Mouse (Mus musculus) ES-CJ7 (cell line): ENCODE measurements around the gene Ubtd1.

Experiments
- DNase-seq: peaks from one replicate; pipeline ENCODE4 v3.0.0; 2011; ENCODE audit warnings: low read depth, low spot score

The Ubtd1 gene

GRCm38 (mm10) chr19:41981595-41981927 is at the start of gene Ubtd1:
TSS of gene Ubtd1 (plus strand) at chr19:41981763.
- DNase-seq, result no peak

DNA sequence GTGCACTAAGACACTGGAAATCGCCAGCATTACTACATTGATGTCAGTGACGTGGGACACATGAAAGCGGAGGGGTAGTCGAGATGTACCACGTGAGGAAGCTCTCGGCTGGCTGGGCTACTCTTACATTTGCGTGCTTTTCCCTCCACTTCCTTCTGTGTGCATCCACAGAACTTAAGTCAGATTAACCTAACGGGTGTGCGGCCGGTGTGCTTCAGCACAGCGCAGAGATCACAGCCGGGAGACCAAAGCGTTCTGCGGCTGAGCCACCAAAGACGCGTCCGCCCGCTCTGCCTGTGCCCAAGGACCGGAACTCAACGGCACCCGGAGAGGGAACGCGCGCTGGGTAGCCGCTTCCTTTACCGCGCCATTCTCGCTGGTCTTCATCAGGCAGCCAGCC is 48.9 kb upstream of the Ubtd1 start:
- peak; percentile 42 for DNase-seq

GRCm38 (mm10) chr19:41933179-41934086 is 48.1 kb upstream of the Ubtd1 start, which contains the start of the genes Exosc1 and Zdhhc16:
TSS of gene Exosc1 (minus strand) at chr19:41933423.
TSS of gene Zdhhc16 (plus strand) at chr19:41933480.
- DNase-seq, result peak; percentile 99

DNA sequence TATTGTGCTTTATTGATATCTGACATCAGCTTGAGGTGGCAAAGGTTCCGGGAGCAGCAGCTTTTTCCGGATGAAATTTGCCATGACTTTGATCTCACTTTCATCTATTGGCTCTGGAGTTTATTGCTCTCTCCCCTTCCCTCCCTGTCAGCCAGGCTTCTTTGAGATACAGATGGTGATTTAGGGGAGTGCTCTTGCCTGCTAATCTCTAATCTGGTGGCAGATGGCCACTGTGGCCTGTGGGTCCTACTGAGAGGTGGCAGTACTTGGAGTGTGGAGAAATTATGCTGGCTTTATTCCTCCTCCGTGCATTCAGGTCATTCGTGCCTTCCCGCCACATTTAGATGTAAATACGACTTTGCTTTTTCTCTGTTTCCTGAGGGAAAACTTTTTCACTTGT is 47.4 kb upstream of the Ubtd1 start:
- DNase-seq, result no peak

- DNase-seq, result no peak
Observed at GRCm38 (mm10) chr19:41935921-41936320, 45.6 kb upstream of the Ubtd1 start.

DNA sequence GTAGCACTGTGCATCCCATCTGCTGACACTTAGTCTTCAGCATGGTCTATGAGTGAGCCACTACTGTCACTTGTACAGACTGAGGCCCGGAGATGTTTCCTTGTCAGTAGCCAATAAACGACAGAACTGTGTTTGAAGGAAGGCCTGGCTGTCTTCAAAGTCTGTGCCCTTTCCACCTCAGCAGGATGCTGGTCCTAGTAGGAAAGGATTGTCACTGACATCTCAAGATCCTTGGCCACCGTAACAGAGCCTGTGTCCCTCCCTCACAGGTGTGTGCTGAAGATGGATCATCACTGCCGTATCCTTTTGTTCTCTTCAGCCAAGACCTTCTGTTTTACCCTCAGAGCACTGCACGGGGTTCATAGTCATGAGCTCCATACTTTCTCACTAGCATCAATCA is 43.0 kb upstream of the Ubtd1 start:
- DNase-seq, result no peak

DNA sequence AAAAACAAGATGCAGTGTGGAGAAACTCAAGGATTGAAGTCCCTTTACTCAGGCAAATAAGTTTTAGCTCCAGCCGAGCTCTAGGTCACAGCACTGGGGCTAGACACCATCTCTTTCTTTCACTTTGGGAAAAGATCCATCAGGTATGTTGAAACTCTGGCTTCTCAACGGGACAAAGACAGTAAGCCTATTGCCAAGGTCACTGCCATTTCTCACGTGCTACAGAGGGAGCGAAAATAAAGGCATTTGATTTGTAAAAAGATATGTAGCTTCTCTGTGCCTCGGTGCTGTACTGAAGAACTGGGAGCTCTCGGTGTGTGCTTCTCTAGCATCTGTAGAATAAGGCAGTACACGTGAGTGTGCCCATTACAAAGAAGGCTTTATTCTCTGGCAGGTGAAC is 37.7 kb upstream of the Ubtd1 start:
- no peak for DNase-seq

DNA sequence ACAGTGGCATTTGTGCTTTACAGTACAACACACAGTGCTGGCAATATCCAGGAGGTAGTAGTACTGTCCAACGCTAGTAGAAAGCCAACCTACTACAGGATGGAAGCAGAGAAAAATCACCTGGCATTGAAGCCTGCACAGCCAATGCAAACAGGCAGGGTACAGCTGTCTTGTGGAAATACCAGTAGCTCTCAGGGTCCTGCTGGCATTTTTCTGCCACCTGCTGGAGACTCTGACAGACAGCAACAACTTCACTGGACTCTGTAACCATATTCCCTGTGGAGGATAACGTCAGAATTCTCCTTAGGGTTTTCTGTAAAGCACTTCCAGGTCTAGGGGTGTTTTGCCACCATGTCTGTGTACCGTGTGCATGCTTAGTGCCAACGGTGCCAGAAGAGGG is 29.3 kb upstream of the Ubtd1 start:
- DNase-seq, result peak; percentile 48

DNA sequence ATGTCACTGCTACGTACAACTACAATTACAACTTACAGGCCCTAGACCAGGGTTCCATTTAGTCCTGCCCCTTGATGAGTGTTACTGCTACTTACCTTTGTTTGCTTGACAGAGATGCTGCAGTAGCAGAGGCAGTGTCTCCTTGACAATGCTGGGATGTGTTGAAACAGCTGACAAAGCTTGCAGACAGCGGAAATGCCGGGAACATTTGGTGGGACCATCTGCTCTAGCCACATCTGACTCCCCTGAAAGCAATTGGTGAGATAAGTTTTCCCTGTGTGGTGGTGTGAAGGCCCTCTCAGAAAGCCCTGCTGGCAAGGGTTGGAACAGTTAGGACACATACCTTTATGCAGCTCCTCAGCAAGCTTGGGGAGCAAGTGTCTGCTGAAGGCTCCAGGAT is 28.0 kb upstream of the Ubtd1 start:
- DNase-seq, result no peak

- DNase-seq, result no peak
Observed at GRCm38 (mm10) chr19:41969618-41970017, 11.9 kb upstream of the Ubtd1 start.

DNA sequence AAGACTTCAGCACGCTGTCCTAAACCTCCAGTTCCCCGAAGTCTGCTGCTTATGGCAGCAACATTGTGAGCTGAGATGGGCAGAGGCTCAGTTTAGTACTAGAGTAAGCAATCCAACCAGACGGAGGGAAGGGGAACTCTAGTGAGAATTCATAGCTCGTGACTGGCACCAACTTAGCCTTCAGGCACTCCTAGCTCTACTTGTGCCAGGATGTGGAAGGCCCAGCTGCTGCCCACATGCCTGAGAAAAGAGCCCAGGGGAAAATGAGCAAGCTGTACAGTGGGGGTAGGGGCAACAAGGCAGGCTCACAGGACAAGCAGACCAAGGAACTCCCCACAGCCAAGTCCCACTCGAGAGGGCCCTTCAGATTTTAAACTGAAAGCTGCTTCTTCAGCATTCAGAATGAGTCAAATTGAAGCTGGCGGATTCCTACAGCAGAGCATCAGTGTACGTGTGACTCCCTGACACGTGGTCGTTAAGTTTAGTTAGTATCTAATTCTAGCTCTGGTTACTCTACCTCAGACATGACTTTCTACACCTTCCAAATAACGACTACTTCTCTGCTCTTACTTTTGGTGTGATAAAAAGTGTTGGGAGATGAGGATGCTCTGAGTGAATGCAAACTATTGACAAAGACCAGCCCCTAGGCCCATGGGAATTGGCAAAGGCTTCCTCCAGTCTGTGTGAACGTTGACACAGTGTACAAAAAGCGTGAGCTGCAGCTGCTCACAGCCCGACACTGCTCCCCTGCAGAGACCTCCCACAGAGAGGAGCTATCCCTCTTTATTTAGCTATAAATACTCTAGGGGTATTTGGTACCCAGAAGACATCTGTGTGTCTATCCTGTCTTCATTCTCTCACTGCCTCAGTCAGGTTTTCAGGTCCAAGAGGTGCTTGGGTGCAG is 7.4 kb upstream of the Ubtd1 start:
- no peak for DNase-seq

DNA sequence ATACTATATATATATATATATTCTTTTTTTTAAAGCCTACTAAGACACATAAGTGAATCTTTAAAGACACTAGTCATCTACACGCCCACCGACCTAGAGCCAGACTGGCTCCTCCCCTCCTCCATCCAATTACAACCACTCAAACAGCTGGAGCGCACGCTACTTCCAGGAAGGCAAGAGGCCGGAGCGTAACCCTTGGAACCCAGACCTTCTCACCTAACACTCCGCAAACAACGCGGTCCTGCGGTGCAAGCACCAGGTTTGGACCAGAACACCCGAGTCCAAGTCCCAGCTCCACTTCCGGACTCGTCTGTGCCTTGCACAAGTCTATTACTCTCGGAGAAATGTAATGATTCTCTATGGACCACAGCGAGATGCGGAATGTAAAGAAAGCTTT is 1.1 kb upstream of the Ubtd1 start:
- peak; percentile 76 for DNase-seq

- DNase-seq, result peak; percentile 99
Observed at GRCm38 (mm10) chr19:41980819-41981594, 556 bp upstream of the Ubtd1 start, which contains the start of gene Mms19. TSS of gene Mms19 (minus strand) at chr19:41981157.

DNA sequence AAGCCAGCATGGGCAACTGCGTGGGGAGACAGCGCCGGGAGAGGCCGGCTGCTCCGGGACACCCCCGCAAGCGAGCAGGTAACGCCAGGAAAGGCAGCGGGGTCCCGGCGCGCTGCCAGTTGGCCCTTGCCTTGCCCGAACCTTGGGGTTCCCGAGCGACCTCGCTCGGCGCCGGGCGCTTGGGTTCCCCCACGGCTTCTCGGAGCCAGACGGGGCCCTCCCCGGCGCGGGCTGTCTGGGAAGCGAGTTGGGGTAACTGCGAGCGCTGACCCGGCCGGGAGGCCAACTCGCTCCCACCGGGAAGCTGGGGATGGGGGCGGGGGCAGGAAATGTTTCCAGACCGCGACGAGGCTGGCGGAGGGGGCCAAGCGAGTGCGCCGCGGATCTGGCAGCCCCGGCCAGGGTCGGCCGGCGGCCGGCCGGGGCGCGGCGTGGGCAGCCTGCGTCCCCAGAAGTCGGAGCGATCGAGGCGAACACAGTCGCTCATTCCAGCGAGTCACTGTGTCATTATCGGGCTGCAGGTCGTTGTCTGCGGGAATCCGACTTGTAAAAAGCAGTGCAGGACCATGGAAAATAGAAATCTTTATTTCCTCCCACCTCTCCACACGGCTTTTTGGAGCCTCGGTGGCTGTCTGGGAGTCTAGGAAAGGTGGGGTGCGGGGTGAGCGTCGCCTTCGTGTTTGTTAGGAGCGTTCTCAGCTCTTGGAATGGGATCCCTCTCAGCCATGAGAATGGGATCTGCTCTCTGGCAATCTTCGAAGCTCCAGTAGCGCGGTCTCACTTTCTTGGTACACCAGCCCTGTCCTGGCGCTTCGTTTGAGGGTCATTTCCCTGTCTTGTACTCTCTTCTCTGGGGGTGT is 598 bp downstream of the Ubtd1 start:
- DNase-seq, result peak; percentile 25

GRCm38 (mm10) chr19:41982791-41983150 is 1.2 kb downstream of the Ubtd1 start:
- peak; percentile 28 for DNase-seq

DNA sequence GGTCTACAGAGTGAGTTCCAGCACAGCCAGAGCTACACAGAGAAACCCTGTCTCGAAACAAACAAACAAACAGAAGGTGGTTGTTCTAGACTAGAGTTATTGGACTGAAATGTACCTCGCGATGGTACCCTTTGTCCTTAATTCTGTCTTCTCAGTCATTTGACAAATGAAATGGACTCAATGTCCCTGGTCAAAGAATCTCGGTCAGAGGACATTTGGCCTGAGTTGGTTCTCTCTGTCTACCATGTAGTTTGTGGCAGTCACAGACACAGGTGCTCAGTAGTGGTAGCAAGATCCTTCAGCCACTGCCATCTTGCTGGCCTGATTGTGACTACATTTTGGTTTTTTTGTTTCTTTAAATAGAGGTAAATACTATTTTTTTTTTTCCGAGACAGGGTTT is 4.4 kb downstream of the Ubtd1 start:
- DNase-seq, result no peak

DNA sequence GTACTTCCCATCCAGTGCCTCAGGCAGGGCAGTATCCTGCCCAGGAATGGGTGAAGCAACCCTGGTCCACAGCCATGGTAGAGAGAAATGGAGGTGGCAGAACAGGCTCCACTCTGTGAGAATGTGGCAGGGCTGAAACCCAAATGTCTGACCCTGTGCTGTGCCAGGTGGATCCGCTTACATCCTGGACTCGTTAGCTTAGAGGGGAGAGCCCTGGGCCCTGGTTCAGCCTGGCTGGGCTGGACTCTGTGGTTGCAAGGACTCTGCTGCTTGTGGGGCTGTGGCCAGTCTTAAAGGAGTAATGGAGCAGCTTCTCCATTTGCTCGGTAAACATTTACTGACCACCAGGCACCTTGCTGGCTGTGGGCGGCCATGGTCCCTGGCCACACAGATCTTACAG is 5.6 kb downstream of the Ubtd1 start:
- DNase-seq, result no peak

GRCm38 (mm10) chr19:41989810-41990209 is 8.2 kb downstream of the Ubtd1 start:
- no peak for DNase-seq

DNA sequence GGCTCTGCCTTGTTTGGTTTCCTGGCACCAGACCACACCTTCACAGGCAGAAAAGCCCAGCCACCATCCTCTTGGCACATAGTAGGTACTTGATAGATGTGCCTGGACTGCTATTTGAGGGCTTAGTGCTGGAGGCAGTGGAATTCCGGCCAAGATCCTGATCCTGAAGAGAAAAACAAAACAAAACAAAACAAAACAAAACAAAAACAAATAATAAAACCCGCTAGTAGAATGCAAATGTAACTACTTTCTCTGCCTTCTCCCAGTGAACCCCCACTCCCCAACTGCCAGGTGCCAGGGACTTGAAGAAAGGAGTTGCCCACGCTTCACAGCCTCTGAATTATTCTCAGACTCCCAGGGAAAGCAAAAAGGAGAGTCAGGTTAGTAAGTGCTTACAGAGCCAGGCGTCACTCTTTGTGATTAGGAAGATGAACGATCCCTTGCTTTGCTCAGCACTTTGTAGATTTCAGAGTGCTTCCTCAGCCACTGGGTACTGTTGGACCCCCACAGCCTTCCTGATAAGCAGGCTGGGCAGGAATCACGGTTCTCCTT is 10.4 kb downstream of the Ubtd1 start:
- DNase-seq, result no peak

DNA sequence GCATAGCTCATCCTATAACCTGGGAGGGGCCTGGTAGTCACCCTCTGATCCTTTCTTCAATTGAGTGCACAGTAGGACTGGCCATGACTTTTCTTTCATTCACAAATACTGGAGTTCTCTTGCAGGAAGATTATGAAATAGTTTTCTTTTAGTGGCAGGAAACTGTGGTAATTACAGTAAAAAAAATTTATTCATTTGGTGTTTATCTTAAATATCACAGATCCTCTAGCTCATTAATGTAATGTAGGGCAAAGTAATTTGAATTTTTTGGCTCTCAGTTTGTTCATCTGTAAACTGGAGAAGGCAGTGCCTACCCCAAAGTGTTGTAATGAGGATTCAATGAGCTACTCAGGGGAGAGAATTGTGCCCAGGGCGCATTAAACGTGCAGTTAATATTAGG is 11.4 kb downstream of the Ubtd1 start:
- no peak for DNase-seq

GRCm38 (mm10) chr19:41993484-41993883 is 11.9 kb downstream of the Ubtd1 start:
- DNase-seq, result no peak
